Mouse (Mus musculus): ENCODE data around the gene Mboat2.

The Mboat2 gene

GRCm38 (mm10) chr12:25012555-25013540 is 182.2 kb downstream of the Mboat2 start:
- DNase-seq (ENCODE audit: low read depth) = peak; percentile 93
